Mouse (Mus musculus): Measurements from ENCODE around the gene Aloxe3. TPM values are rescaled to one million over a fixed set of nuclear protein-coding genes. Genes with fewer than 3 reads are reported as not detected.
A peak's percentile ranks its signal among the peaks of the same experiment; 100 is the strongest.

Aloxe3 gene
- total RNA-seq, 2 experiments from 2014 or later = 0.51 TPM; not detected in 1

DNA sequence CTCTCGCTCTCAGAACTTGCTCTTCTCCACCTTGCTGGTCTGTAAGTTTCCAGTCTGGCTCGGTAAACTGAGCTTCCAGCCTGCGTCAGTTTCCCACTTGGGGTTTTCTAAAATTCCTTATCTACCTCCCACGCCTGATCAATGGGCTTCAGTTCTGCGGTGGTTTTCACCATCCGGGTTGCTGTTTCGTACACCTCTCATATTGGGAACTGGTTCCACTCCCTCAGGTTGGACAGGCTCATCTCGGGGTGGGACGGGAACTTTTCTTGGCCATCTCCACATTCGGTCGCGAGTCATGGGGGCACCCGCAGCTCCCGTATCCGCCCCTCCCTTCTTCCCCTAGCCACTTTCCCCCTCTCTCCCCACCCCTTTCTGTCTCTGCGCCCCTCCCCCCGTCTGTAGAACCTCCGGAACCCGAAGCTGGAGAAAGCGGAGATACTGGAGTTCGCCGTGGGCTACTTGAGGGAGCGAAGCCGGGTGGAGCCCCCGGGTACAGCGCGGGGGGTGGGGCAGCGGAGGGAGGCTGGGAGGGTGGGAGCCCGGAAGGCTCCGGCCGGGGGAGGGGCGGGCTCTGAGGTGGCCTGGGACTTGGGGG, 3.9 kb upstream of the Aloxe3 start:
- no peak for ATAC-seq (replicated peaks; ENCODE audit: low FRiP score, poor library complexity, severe bottlenecking)

DNA sequence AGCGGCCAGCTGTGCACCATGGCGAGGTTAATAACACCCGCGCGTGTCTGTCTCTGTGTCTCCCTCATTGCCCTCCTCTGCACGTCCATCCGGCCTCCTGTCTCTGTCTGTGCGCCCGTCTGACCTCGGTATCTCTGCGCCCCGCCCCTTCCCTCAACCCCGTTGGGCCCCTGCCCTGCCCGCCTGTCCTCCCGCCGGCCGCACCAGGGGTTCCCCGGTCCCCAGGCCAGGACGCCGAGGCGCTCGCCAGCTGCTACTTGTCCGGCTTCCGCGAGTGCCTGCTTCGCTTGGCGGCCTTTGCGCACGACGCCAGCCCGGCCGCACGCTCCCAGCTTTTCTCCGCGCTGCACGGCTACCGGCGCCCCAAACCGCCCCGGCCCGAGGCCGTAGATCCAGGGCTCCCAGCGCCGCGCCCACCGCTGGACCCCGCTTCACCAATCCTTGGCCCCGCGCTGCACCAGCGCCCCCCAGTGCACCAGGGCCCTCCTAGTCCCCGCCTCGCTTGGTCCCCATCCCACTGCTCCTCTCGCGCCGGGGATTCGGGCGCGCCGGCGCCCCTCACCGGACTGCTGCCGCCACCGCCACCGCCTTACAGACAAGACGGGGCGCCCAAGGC, 3.3 kb upstream of the Aloxe3 start, which contains the start of gene 9130213A22Rik:
Gene 9130213A22Rik, minus strand, starts transcription at position 254 of the 616 bp plus-strand sequence.
- ATAC-seq (replicated peaks; ENCODE audit: low FRiP score, poor library complexity, severe bottlenecking) = no peak

DNA sequence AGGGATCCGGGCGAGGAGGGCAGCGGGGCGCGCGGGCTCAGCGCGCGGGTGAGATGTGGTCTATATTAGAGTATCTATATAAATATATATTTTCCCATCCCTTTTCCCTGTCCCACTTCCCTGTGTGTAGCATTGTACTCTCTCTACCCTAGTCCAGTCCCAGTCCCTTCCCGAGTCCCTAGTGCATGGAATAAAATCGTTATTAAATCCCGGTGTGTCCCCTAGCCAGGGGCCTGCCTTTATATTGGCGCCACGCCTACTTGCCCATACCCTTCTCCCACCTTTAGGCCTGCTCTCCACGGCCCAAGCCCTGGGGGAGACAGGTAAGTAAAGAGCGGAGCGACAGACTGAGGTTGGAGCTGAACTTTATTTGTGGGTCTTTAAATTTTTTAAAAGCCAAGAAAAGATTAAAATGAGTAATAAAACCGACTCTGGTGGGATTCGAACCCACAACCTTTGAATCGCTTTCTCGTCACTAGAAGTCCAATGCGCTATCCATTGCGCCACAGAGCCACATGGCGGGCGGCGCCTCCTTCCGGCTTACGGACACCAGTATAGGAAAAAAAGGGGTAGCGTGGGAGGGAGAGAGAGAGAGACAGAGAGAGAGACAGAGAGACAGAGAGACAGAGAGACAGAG, 2.5 kb upstream of the Aloxe3 start:
- peak; percentile 50; the same call in 1 of the 2 replicates for ATAC-seq (replicated peaks; ENCODE audit: low FRiP score, poor library complexity, severe bottlenecking)

GRCm38 (mm10) chr11:69123693-69124497, 1.8 kb upstream of the Aloxe3 start:
- peak; percentile 38 for ATAC-seq (replicated peaks; ENCODE audit: low FRiP score, poor library complexity, severe bottlenecking)

DNA sequence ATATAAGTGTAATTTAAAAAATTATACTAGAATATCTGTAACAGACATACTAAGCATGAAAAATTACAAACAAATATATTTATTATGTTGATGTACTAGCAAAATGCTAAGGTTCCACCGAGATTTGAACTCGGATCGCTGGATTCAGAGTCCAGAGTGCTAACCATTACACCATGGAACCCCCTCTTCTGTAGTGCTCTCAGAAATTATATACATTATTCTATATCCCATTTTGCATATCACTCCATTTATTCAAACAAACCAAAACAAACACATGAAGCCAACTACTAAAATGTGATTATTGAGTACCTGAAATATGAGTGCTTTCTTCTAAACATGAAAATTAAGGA, 1.2 kb upstream of the Aloxe3 start:
- ATAC-seq (replicated peaks; ENCODE audit: low FRiP score, poor library complexity, severe bottlenecking) = 0 out of 2 replicates have a peak, but pooled peaks have one; percentile 14

- peak; percentile 58 for ATAC-seq (replicated peaks; ENCODE audit: low FRiP score, poor library complexity, severe bottlenecking)
Measured at GRCm38 (mm10) chr11:69125041-69125851, 450 bp upstream of the Aloxe3 start.

GRCm38 (mm10) chr11:69125919-69126705, 416 bp downstream of the Aloxe3 start:
- no peak for ATAC-seq (replicated peaks; ENCODE audit: low FRiP score, poor library complexity, severe bottlenecking)

DNA sequence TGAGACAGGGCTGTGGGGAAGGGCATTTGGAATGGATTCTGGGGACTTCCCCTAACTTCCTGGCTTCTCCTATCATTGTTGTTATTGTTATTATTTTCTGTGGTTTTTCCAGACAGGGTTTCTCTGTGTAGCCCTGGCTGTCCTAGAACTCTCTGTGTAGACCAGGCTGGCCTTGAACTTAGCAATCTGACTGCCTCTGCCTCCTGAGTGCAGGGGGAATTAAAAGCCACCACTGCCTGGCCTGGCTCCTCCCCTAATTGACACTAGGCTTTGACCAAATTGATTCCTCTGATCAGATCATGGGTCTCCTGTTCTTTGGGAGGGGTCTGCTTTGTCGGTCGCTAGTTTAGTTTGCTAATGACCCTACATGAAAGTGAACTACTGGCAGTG, 1.0 kb downstream of the Aloxe3 start:
- no peak for ATAC-seq (replicated peaks; ENCODE audit: low FRiP score, poor library complexity, severe bottlenecking)

GRCm38 (mm10) chr11:69128426-69129122, 2.9 kb downstream of the Aloxe3 start:
- ATAC-seq (replicated peaks; ENCODE audit: low FRiP score, poor library complexity, severe bottlenecking) = no peak

- ATAC-seq (replicated peaks; ENCODE audit: low FRiP score, poor library complexity, severe bottlenecking) = no peak
Measured at GRCm38 (mm10) chr11:69133566-69133922, 7.8 kb downstream of the Aloxe3 start.

DNA sequence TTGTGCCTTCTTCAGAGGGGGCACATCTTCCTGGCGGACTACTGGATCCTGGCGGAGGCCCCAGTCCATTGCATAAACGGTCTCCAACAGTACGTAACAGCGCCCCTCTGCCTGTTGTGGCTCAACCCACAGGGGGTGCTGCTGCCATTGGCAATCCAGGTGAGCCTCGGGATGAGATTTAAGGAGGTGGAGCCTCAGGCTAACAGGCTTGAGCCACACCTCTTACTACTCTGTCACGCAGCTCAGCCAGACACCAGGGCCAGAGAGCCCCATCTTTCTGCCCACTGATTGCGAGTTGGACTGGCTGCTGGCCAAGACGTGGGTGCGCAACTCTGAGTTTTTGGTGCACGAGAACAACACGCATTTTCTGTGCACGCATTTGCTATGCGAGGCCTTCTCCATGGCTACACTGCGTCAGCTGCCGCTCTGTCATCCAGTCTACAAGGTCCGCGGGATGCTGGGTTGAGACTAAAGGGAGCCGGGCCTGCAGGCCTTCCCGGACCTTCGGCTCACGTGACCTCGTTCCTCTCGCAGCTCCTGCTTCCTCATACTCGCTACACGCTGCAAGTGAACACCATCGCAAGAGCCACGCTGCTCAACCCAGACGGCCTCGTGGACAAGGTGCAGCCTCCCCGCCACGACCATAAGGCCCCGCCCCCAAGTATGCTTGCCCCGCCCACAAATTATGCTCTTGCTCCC, 8.4 kb downstream of the Aloxe3 start:
- peak; percentile 27; the same call in 1 of the 2 replicates for ATAC-seq (replicated peaks; ENCODE audit: low FRiP score, poor library complexity, severe bottlenecking)

- ATAC-seq (replicated peaks; ENCODE audit: low FRiP score, poor library complexity, severe bottlenecking) = no peak
Measured at GRCm38 (mm10) chr11:69134622-69134968, 8.9 kb downstream of the Aloxe3 start.

GRCm38 (mm10) chr11:69135361-69135760, 9.7 kb downstream of the Aloxe3 start:
- no peak for ATAC-seq (replicated peaks; ENCODE audit: low FRiP score, poor library complexity, severe bottlenecking)

DNA sequence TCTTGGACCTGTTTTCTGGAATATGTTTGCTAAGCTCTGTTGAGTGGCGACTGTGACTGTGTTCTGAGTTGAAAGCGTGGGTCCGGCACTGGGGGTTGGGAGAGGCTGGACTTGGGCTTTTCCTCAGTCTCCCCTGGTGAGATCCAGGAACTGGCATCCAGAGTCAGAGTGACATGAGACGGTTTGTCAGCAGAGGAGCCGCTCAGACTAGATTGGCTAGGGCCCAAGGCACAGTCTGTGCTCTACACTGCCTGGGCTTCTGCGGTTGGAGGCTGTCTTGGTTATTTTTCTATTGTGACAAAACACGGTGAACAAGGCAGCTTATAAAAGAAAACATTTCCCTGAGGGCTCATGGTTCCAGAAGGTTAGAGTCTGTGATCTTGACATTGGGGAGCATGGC, 21.9 kb downstream of the Aloxe3 start:
- ATAC-seq (replicated peaks; ENCODE audit: low FRiP score, poor library complexity, severe bottlenecking) = no peak

GRCm38 (mm10) chr11:69148451-69148960, 22.8 kb downstream of the Aloxe3 start:
- no peak for ATAC-seq (replicated peaks; ENCODE audit: low FRiP score, poor library complexity, severe bottlenecking)

DNA sequence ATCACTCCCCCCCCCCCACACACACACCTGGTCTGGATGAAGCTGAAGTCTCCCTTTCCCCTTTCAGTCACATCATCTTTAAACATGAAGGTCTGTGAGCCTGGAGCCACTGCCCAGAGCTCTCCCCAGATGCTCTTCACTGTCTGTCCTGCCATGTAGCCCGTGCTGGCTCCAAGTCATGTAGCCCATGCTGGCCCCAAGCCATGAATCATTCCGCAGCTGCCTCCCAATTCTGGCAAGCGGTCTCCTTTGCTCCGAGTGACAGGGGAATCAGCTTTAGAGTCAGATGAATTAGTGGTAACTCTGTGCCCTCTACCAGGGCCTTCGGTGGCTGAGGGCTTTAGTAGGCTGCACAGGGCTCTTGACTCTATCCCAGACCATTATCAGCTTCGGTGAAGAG, 24.0 kb downstream of the Aloxe3 start:
- ATAC-seq (replicated peaks; ENCODE audit: low FRiP score, poor library complexity, severe bottlenecking) = no peak

DNA sequence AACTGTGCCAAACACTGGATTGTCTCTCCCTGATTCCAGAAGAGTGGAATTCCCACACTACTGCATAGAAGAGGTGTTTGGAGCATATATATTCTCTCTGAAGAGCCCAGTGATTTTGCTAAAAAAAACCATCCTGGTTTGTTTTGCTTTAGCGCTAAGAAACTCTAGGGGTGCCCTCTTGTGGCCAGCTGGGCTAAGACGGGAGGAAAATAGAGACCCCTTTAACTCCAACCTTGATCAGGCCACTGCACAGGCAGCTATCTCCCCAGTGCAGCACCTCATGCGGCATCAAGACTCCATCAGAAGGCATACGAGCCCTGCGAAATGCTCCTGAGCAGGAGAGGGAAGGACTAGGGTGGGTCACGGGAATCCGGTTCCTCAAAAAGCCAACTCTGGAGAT, 24.7 kb downstream of the Aloxe3 start:
- ATAC-seq (replicated peaks; ENCODE audit: low FRiP score, poor library complexity, severe bottlenecking) = peak; percentile 53; the same call in 1 of the 2 replicates

- ATAC-seq (replicated peaks; ENCODE audit: low FRiP score, poor library complexity, severe bottlenecking) = no peak
Measured at GRCm38 (mm10) chr11:69151004-69151403, 25.3 kb downstream of the Aloxe3 start.
